Mouse (Mus musculus): ENCODE results near the gene Slc39a3.

DNA sequence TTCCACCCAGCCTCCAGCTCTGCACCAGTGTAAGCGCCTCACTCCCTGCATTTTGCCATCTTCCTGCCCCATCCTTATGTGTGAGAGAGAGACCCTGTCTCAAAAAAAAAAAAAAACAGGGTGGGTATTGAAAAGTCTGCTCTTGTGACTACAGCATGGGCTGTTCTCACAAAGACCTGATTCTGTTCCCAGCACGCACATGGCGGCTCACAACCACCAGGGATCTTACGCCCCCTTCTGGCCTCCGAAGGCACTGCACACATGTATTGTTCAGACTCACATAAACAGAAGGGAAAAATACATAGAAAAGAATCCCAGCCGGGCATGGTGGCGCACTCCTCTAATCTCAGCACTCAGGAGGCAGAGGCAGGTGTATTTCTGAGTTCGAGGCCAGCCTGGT lies 14.5 kb downstream of the Slc39a3 start:
- TF ChIP-seq POLR2A (IDR thresholded peaks at IDR 0.05; ENCODE audit: low read depth, low read length) (no peak), CTCF (IDR thresholded peaks at IDR 0.05; ENCODE audit: borderline replicate concordance, insufficient read depth, low read length) (peak; percentile 42; the same call in 1 of the 2 replicates)
